Mouse (Mus musculus) lung, embryonic 14.5 days (tissue): ENCODE data around the gene Prg3. TPM values are rescaled to one million over a fixed set of nuclear protein-coding genes. Genes with fewer than 3 reads are reported as not detected.

Experiments used
- ATAC-seq: fragments of 200-750 bp; cut with Nextera tagmentation; 2 replicates; pipeline ENCODE4 v1.8.0; 2017; ENCODE audit warnings: mild to moderate bottlenecking, moderate TSS enrichment, moderate library complexity; ENCODE audit not compliant: insufficient read depth
- DNase-seq: peaks from one replicate; pipeline ENCODE4 v3.0.0-alpha.2; 2015
- H3K27ac ChIP-seq: fragments of 300-500 bp; sonication (generic); 2 replicates; pipeline ENCODE4 v1.5.1; 2014; ENCODE audit warnings: low read depth, mild to moderate bottlenecking, moderate library complexity
- H3K27me3 ChIP-seq: fragments of 300-500 bp; sonication (generic); 2 replicates; pipeline ENCODE4 v1.6.1; 2014; ENCODE audit warnings: low read length, control low read depth; ENCODE audit not compliant: insufficient read depth
- H3K36me3 ChIP-seq: fragments of 300-500 bp; sonication (generic); 2 replicates; pipeline ENCODE4 v1.6.1; 2014; ENCODE audit warnings: control low read depth; ENCODE audit not compliant: insufficient read depth
- H3K4me1 ChIP-seq: fragments of 300-500 bp; sonication (generic); 2 replicates; pipeline ENCODE4 v1.6.1; 2014; ENCODE audit warnings: antibody characterized with exemption, control low read depth; ENCODE audit not compliant: insufficient read depth
- H3K4me2 ChIP-seq: fragments of 300-500 bp; sonication (generic); 2 replicates; pipeline ENCODE4 v1.6.1; 2014; ENCODE audit warnings: mild to moderate bottlenecking
- H3K4me3 ChIP-seq: fragments of 300-500 bp; sonication (generic); 2 replicates; pipeline ENCODE4 v1.5.1; 2014; ENCODE audit warnings: low read depth, low read length
- H3K9ac ChIP-seq: fragments of 300-500 bp; sonication (generic); 2 replicates; pipeline ENCODE4 v1.6.1; 2014
- H3K9me3 ChIP-seq: fragments of 300-500 bp; sonication (generic); 2 replicates; pipeline ENCODE4 v1.6.1; 2016; ENCODE audit warnings: low read depth, low read length, control low read depth
- CTCF ChIP-seq: IDR thresholded peaks from 2 replicates; pipeline ENCODE4 v1.5.1; 2016; ENCODE audit warnings: antibody characterized with exemption, low read depth
- WGBS: fragments of 180-500 bp; shearing (Covaris S2); extraction: QIAGEN DNeasy Blood & Tissue Kit; methylation state at CpG from one replicate; pipeline ENCODE4 v1.1.7; 2014; 5-methylcytosine and 5-hydroxymethylcytosine counted together
- polyA plus RNA-seq: library from polyadenylated mRNA; unstranded; fragments of >200 nt; fragmentation: Nextera tagmentation; extraction: Ambion mirVana; gene quantifications from 2 replicates; pipeline ENCODE4 v1.2.1, GENCODE M21; 2014

Gene Prg3
- polyA plus RNA-seq, 1 experiment from 2014 or later: not detected

DNA sequence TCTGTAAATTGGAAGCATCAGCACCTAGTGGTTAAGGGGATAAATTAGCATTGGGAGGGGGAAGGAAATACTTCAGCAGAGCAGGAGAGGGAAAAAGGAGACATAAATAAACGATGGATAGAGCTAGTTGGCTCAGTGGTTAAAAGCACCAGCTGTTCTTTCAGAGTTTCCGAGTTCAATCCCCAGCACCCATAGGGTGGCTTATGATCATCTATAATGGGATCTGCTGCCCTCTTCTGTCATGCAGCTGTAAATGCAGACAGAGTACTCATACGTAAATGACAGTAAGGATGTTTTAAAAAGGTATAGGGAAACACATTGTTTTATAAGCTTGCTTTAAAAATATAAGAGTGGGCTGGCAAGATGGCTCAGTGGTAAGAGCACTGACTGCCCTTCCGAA, 19.7 kb downstream of the Prg3 start:
- DNase-seq: peak; percentile 67
- Histone ChIP-seq H3K36me3 (no peaks in the 10 kb centered on the region), H3K9me3 (no peaks in the 10 kb centered on the region), H3K4me1 (0 out of 2 replicates have a peak, but pooled peaks cover 2% of the 10 kb centered on the region), H3K9ac (no peak overlapping the region), H3K27ac (no peak overlapping the region), H3K27me3 (no peaks in the 10 kb centered on the region), H3K4me2 (no peak overlapping the region), H3K4me3 (no peak overlapping the region)
- TF ChIP-seq CTCF: peak; percentile 70
- 16% methylated on average over 4 of the region's 4 CpGs for WGBS
- ATAC-seq: no peak

DNA sequence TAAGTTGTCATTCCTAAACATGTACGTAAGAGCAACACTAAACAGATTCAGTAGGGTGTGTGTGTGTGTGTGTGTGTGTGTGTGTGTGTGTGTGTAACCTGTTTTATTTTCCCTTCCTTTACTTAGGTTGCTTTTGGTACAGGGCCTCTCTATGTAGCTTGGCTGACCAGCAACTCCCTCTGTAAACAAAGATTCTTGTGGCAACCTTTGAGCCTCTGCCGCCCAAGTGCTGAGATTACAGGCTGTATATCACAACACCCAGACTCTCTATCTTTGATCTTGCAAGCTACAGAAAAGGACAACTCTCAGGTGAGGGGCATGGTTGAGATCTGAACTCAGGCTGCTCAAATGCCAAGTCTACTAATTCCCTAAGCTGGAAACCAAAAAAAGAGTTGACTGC, 21.2 kb downstream of the Prg3 start:
- no peak overlapping the region for H3K27ac ChIP-seq
- WGBS: 58% methylated on average over 2 of the region's 2 CpGs
- H3K27me3 ChIP-seq: no peaks in the 10 kb centered on the region
- no peak overlapping the region for H3K9ac ChIP-seq
- H3K9me3 ChIP-seq: no peaks in the 10 kb centered on the region
- no peak overlapping the region for H3K4me3 ChIP-seq
- H3K4me1 ChIP-seq: 0 out of 2 replicates have a peak, but pooled peaks cover 2% of the 10 kb centered on the region
- ATAC-seq (no peak), DNase-seq (no peak)
- H3K4me2 ChIP-seq: no peak overlapping the region
- H3K36me3 ChIP-seq: no peaks in the 10 kb centered on the region
- no peak for TF ChIP-seq CTCF

GRCm38 (mm10) chr2:85011906-85012604, 24.0 kb downstream of the Prg3 start:
- Histone ChIP-seq H3K36me3 (no peaks in the 10 kb centered on the region), H3K4me3 (no peak overlapping the region), H3K27me3 (no peaks in the 10 kb centered on the region), H3K4me1 (0 out of 2 replicates have a peak, but pooled peaks cover 2% of the 10 kb centered on the region), H3K27ac (peak overlapping the region; percentile 33; the same call in 1 of the 2 replicates), H3K9me3 (no peaks in the 10 kb centered on the region), H3K9ac (no peak overlapping the region), H3K4me2 (no peak overlapping the region; the same call in 1 of the 2 replicates)
- ATAC-seq (peak; percentile 85), DNase-seq (peak; percentile 54)
- no peak for TF ChIP-seq CTCF
- 25% methylated on average over 9 of the region's 9 CpGs for WGBS

GRCm38 (mm10) chr2:85012679-85013078, 24.7 kb downstream of the Prg3 start:
- no peak overlapping the region for H3K9ac ChIP-seq

DNA sequence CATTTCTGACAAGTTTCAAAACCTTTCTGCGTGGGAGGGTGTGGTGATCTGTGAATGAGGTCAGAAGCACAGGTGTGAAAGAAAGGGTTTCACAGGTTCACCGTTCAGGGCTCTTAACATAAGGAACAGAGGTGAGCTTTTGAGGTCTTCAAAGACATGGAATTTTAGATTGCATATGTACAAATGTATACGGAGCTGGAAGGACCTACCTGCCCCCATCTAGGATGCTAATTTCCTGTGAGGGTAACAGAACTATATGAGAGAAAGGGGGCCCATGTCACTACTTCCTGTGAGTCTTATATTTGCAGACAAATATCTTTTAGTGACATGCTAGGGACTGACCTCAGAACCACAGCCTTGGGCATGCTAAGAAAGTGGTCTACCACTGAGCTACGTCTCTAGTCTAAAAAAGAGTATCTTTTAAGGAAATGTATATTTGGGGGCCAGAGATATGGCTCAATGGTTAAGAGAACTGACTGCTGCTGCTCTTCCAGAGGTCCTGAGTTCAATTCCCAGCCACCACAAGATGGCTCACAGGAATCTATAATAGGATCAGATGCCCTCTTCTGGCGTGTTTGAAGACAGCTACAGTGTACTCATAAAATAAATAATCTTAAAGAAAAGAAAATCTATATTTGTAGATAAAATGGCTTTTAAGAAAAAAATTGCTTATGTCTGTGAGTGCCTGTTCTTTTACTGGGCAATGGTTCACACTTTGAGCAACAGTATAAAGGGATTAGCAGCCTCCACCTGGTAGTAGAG, 26.0 kb downstream of the Prg3 start:
- TF ChIP-seq CTCF: no peak
- H3K27ac ChIP-seq: no peak overlapping the region
- 66% methylated on average over 5 of the region's 5 CpGs for WGBS
- no peak overlapping the region for H3K4me3 ChIP-seq
- no peaks in the 10 kb centered on the region for H3K27me3 ChIP-seq
- no peak overlapping the region for H3K9ac ChIP-seq
- H3K9me3 ChIP-seq: no peaks in the 10 kb centered on the region
- no peaks in the 10 kb centered on the region for H3K36me3 ChIP-seq
- no peak for DNase-seq
- no peak overlapping the region for H3K4me2 ChIP-seq
- ATAC-seq: no peak
- H3K4me1 ChIP-seq: 0 out of 2 replicates have a peak, but pooled peaks cover 2% of the 10 kb centered on the region

More at GRCm38 (mm10) chr2:85012679-85013078, 24.7 kb downstream of the Prg3 start:
- no peak for DNase-seq
- Histone ChIP-seq H3K4me2 (no peak overlapping the region; the same call in 1 of the 2 replicates), H3K36me3 (no peaks in the 10 kb centered on the region), H3K9me3 (no peaks in the 10 kb centered on the region), H3K27ac (no peak overlapping the region), H3K27me3 (no peaks in the 10 kb centered on the region), H3K4me1 (0 out of 2 replicates have a peak, but pooled peaks cover 2% of the 10 kb centered on the region), H3K4me3 (no peak overlapping the region)
- WGBS: 69% methylated on average over 14 of the region's 14 CpGs
- no peak for TF ChIP-seq CTCF
- no peak for ATAC-seq

DNA sequence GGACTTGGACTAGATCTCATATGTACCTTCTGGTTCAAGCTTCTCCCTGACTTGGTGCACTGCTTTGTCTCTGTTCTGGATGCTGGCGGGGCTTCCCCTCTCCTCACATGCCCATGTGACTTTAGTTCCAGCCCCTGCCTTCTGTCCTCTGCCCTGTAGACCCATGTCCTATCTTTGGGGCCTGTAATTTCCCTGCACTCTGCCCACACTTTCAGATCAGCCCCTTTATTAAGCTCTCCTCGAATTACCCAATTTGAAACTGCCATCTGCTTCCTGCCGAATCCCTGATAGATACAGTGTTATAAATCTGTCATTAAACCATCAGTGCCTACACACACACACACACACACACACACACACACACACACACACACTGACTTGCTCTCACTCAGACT, 26.6 kb downstream of the Prg3 start:
- Histone ChIP-seq H3K9ac (no peak overlapping the region), H3K36me3 (no peaks in the 10 kb centered on the region), H3K4me3 (no peak overlapping the region), H3K4me1 (0 out of 2 replicates have a peak, but pooled peaks cover 2% of the 10 kb centered on the region), H3K4me2 (no peak overlapping the region), H3K27me3 (no peaks in the 10 kb centered on the region), H3K9me3 (no peaks in the 10 kb centered on the region), H3K27ac (no peak overlapping the region)
- WGBS: 45% methylated on average over 3 of the region's 3 CpGs
- DNase-seq (no peak), ATAC-seq (no peak)
- TF ChIP-seq CTCF: no peak

- ATAC-seq: peak; percentile 30; the same call in 1 of the 2 replicates
- DNase-seq: peak; percentile 68
- 16% methylated on average over 4 of the region's 4 CpGs for WGBS
- no peak overlapping the region for H3K27ac ChIP-seq
- no peaks in the 10 kb centered on the region for H3K27me3 ChIP-seq
- TF ChIP-seq CTCF: peak; percentile 77
- no peak overlapping the region for H3K4me3 ChIP-seq
- H3K36me3 ChIP-seq: no peaks in the 10 kb centered on the region
- no peak overlapping the region for H3K9ac ChIP-seq
- H3K4me2 ChIP-seq: no peak overlapping the region
- H3K4me1 ChIP-seq: no peaks in the 10 kb centered on the region
- H3K9me3 ChIP-seq: no peaks in the 10 kb centered on the region
These were observed 34.0 kb downstream of the Prg3 start for GRCm38 (mm10) chr2:85022043-85022442.
